Comparison of ENCODE assay signal across 9 mouse cellular contexts in genomic region chr15:77213829-77214228, GRCm38 (mm10).
DNase-seq lines count a peak whose midpoint lies in the region; ATAC-seq and TF ChIP-seq lines count a peak whose summit lies in the region.
"Had no signal": no experiment of that assay in that cellular context is flagged by ENCODE, and none has a peak within 500 bp of the region (broad histone marks: within the 10 kb centered on the region; RNA-seq: fewer than 3 reads in every experiment).

No protein-coding gene starts in this region.

- no peak for TF ChIP-seq CTCF in hindbrain, postnatal 0 days (IDR thresholded peaks at IDR 0.05; ENCODE audit: low read depth)

- no peak overlapping the region for H3K4me3 ChIP-seq in hindbrain, postnatal 0 days (ENCODE audit: low read length)
- H3K4me3 ChIP-seq in hindbrain, embryonic 14.5 days (replicated peaks; ENCODE audit: low read length): no peak overlapping the region
- no peak overlapping the region for H3K4me3 ChIP-seq in heart, embryonic 16.5 days (ENCODE audit: low read length)

- no peaks in the 10 kb centered on the region for H3K36me3 ChIP-seq in hindbrain, postnatal 0 days (ENCODE audit: insufficient read depth, low read length)
- H3K36me3 ChIP-seq in hindbrain, embryonic 14.5 days (replicated peaks; ENCODE audit: control insufficient read depth, insufficient read depth): no peaks in the 10 kb centered on the region
- no peaks in the 10 kb centered on the region for H3K36me3 ChIP-seq in heart, embryonic 16.5 days (ENCODE audit: control insufficient read depth, insufficient read depth)
- H3K36me3 ChIP-seq: G1E had no signal

- H3K27me3 ChIP-seq in hindbrain, postnatal 0 days (ENCODE audit: insufficient read depth, low read length): no peaks in the 10 kb centered on the region
- no peaks in the 10 kb centered on the region for H3K27me3 ChIP-seq in hindbrain, embryonic 14.5 days (ENCODE audit: control insufficient read depth, insufficient read depth, low read length)
- H3K27me3 ChIP-seq in heart, embryonic 16.5 days (ENCODE audit: control insufficient read depth, insufficient read depth, low read length): no peaks in the 10 kb centered on the region

- no peak overlapping the region for H3K9ac ChIP-seq in hindbrain, postnatal 0 days (replicated peaks; ENCODE audit: low read length)
- no peak overlapping the region for H3K9ac ChIP-seq in hindbrain, embryonic 14.5 days
- peak overlapping the region; percentile 24 for H3K9ac ChIP-seq in heart, embryonic 16.5 days (ENCODE audit: low read length)

- no peak overlapping the region for H3K4me2 ChIP-seq in hindbrain, postnatal 0 days (ENCODE audit: low read depth, low read length)
- no peak overlapping the region for H3K4me2 ChIP-seq in hindbrain, embryonic 14.5 days (replicated peaks)
- H3K4me2 ChIP-seq in heart, embryonic 16.5 days (ENCODE audit: low read depth, low read length): no peak overlapping the region

- no peak for ATAC-seq in hindbrain, postnatal 0 days
- no peak for ATAC-seq in hindbrain, embryonic 14.5 days (ENCODE audit: low FRiP score)
- ATAC-seq in heart, embryonic 16.5 days (replicated peaks; ENCODE audit: extremely low read depth, insufficient read depth, low FRiP score): no peak
- ATAC-seq in CD4-positive, CD25-positive, alpha-beta regulatory T cell, adult 4 months: no peak

- WGBS in hindbrain, postnatal 0 days: 44% methylated on average over 5 of the region's 5 CpGs
- WGBS in hindbrain, embryonic 14.5 days: 45% methylated on average over 5 of the region's 5 CpGs
- WGBS in heart, embryonic 16.5 days: 39% methylated on average over 5 of the region's 5 CpGs

- H3K4me1 ChIP-seq in hindbrain, postnatal 0 days (ENCODE audit: insufficient read depth, low read length): peaks cover 15% of the 10 kb centered on the region
- H3K4me1 ChIP-seq in hindbrain, embryonic 14.5 days (replicated peaks; ENCODE audit: control insufficient read depth, insufficient read depth, low read length): peaks cover 6% of the 10 kb centered on the region; the same call in 1 of the 2 replicates
- peaks cover 77% of the 10 kb centered on the region for H3K4me1 ChIP-seq in heart, embryonic 16.5 days (ENCODE audit: control insufficient read depth, insufficient read depth, low read length)

- DNase-seq in hindbrain, postnatal 0 days (ENCODE audit: low spot score): no peak
- DNase-seq in hindbrain, embryonic 14.5 days (ENCODE audit: low spot score): no peak
- peak; percentile 19 for DNase-seq in embryo, embryonic 11.5 days (ENCODE audit: low read depth, low spot score)
- peak; percentile 39 for DNase-seq in mesoderm, embryonic 11.5 days (ENCODE audit: low read depth, low spot score)
- DNase-seq in left cerebral cortex, adult 18-20 months (ENCODE audit: low spot score in 2 of 2): no peak
- DNase-seq: adrenal gland, postnatal 36 days had no signal

- H3K9me3 ChIP-seq in hindbrain, postnatal 0 days (ENCODE audit: low read length): no peaks in the 10 kb centered on the region
- no peaks in the 10 kb centered on the region for H3K9me3 ChIP-seq in hindbrain, embryonic 14.5 days (ENCODE audit: control insufficient read depth, low read length)
- no peaks in the 10 kb centered on the region for H3K9me3 ChIP-seq in heart, embryonic 16.5 days (replicated peaks; ENCODE audit: control insufficient read depth, low read length)
- H3K9me3 ChIP-seq: G1E had no signal

- H3K27ac ChIP-seq in hindbrain, postnatal 0 days: peak overlapping the region; percentile 22; the same call in 1 of the 2 replicates
- no peak overlapping the region for H3K27ac ChIP-seq in hindbrain, embryonic 14.5 days
- peak overlapping the region; percentile 93 for H3K27ac ChIP-seq in heart, embryonic 16.5 days (ENCODE audit: low read length)

Comparison
In these comparisons a context has a peak if more than half of its experiments do, and no peak if none do; other contexts are left out.
1. DNase-seq: peak in embryo, embryonic 11.5 days (single experiment) and mesoderm, embryonic 11.5 days (single experiment); none in hindbrain, postnatal 0 days (single experiment), hindbrain, embryonic 14.5 days (single experiment) and left cerebral cortex, adult 18-20 months (0 of 2).